29 mouse cellular contexts compared by ENCODE assay signal in genomic region chr10:32493600-32493999, GRCm38 (mm10).
"Had no signal": no experiment of that assay in that cellular context is flagged by ENCODE, and none has a peak within 500 bp of the region (broad histone marks: within the 10 kb centered on the region; RNA-seq: fewer than 3 reads in every experiment).

No protein-coding gene starts in this region.

- H3K36me3 ChIP-seq: limb, embryonic 10.5 days; limb, embryonic 12.5 days; limb, embryonic 13.5 days; limb, embryonic 15.5 days; liver, embryonic 12.5 days; liver, embryonic 13.5 days; liver, embryonic 15.5 days; midbrain, embryonic 10.5 days; midbrain, embryonic 12.5 days; midbrain, embryonic 13.5 days; midbrain, embryonic 15.5 days; neural tube, embryonic 12.5 days had no signal

- H3K4me3 ChIP-seq: left cerebral cortex, adult 2 months; limb, embryonic 10.5 days; limb, embryonic 12.5 days; limb, embryonic 13.5 days; limb, embryonic 15.5 days; liver, embryonic 12.5 days; liver, embryonic 13.5 days; liver, embryonic 15.5 days; megakaryocyte, embryonic 14.5 days; midbrain, embryonic 10.5 days; midbrain, embryonic 12.5 days; midbrain, embryonic 13.5 days; midbrain, embryonic 15.5 days; myocyte; neural tube, embryonic 12.5 days had no signal

- H3K4me1 ChIP-seq: limb, embryonic 10.5 days; limb, embryonic 12.5 days; limb, embryonic 13.5 days; limb, embryonic 15.5 days; liver, embryonic 12.5 days; liver, embryonic 13.5 days; liver, embryonic 15.5 days; megakaryocyte, embryonic 14.5 days; midbrain, embryonic 12.5 days; midbrain, embryonic 15.5 days; neural tube, embryonic 12.5 days had no signal

- H3K4me2 ChIP-seq: limb, embryonic 12.5 days; limb, embryonic 13.5 days; limb, embryonic 15.5 days; liver, embryonic 11.5 days; liver, embryonic 12.5 days; liver, embryonic 13.5 days; liver, embryonic 15.5 days; midbrain, embryonic 11.5 days; midbrain, embryonic 12.5 days; midbrain, embryonic 13.5 days; midbrain, embryonic 15.5 days; neural tube, embryonic 12.5 days had no signal

- H3K27me3 ChIP-seq: limb, embryonic 12.5 days; limb, embryonic 13.5 days; limb, embryonic 15.5 days; liver, embryonic 12.5 days; liver, embryonic 13.5 days; liver, embryonic 15.5 days; megakaryocyte, embryonic 14.5 days; midbrain, embryonic 12.5 days; midbrain, embryonic 13.5 days; midbrain, embryonic 15.5 days; neural tube, embryonic 12.5 days had no signal

- H3K9ac ChIP-seq: limb, embryonic 12.5 days; limb, embryonic 13.5 days; limb, embryonic 15.5 days; liver, embryonic 12.5 days; liver, embryonic 13.5 days; liver, embryonic 14.5 days; liver, embryonic 15.5 days; liver, postnatal 0 days; midbrain, embryonic 12.5 days; midbrain, embryonic 13.5 days; midbrain, embryonic 15.5 days; neural tube, embryonic 12.5 days had no signal

- H3K9me3 ChIP-seq: limb, embryonic 10.5 days; limb, embryonic 12.5 days; limb, embryonic 13.5 days; limb, embryonic 15.5 days; liver, embryonic 12.5 days; liver, embryonic 13.5 days; liver, embryonic 15.5 days; megakaryocyte, embryonic 14.5 days; midbrain, embryonic 10.5 days; midbrain, embryonic 12.5 days; midbrain, embryonic 13.5 days; midbrain, embryonic 15.5 days; neural tube, embryonic 12.5 days had no signal

- H3K27ac ChIP-seq: left cerebral cortex, adult 2 months; limb, embryonic 10.5 days; limb, embryonic 12.5 days; limb, embryonic 13.5 days; limb, embryonic 15.5 days; liver, embryonic 12.5 days; liver, embryonic 13.5 days; liver, embryonic 14.5 days; liver, embryonic 15.5 days; macrophage; midbrain, embryonic 10.5 days; midbrain, embryonic 12.5 days; midbrain, embryonic 13.5 days; midbrain, embryonic 15.5 days; neural tube, embryonic 12.5 days had no signal

- DNase-seq: layer of hippocampus, postnatal 36 days; left cerebral cortex, postnatal 4 days; liver; liver, embryonic 13.5 days; liver, postnatal 0 days; lung, adult 18-20 months; lung, adult 2 months; lung, postnatal 4 days; midbrain, embryonic 14.5 days had no signal

- ATAC-seq: liver, embryonic 12.5 days; liver, postnatal 0 days; lung, postnatal 0 days; midbrain, embryonic 13.5 days; midbrain, embryonic 15.5 days; midbrain, embryonic 16.5 days had no signal
